Mouse (Mus musculus) adipose tissue, adult 10 weeks (tissue): ENCODE data around the gene 4933407L21Rik. TPM values are rescaled to one million over a fixed set of nuclear protein-coding genes. Genes with fewer than 3 reads are reported as not detected.

Experiments used
- polyA plus RNA-seq: library from polyadenylated mRNA; stranded (reverse); fragments of 350-450 nt; fragmentation: Illumina TruSeq; extraction: RNeasy Lipid Tissue Mini Kit (QIAGEN cat#74804); gene quantifications from one replicate; pipeline ENCODE4 v1.2.3, GENCODE M21; 2014; ENCODE audit warnings: low read depth, low replicate concordance

Gene 4933407L21Rik
- 0.83 TPM for polyA plus RNA-seq

DNA sequence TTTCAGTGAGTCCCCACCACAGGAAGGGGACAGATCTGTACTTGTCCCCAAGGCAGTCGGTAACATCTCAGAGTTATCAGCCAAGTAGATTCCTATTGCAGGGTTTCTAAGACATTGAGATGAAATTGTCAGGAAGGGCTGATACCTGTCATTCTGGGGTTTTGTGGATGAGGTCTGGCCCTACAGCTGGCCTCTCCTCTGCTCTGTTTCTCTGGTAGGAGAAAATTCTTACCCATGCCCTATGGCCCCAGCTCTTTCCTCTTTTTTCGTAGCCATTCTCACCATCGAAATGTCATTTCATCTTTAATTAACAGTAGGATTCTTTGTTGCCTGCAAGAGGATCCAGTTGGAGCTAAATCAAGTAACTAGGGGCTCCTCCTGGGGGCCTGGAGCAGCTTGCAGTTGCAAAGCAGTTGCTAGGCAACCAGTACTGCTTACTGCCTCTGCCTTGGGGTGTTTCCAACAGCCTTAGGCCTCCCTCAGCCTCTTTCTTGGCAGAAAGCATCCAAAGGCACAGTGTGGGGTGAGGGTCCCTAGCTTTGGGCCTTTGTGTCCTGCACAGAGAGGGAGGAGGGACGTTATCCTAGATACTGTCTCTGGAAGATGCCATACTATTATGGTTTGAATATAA lies at the start of gene 4933407L21Rik:
TSS of gene 4933407L21Rik (plus strand) at position 427 of the 631 bp plus-strand sequence.

DNA sequence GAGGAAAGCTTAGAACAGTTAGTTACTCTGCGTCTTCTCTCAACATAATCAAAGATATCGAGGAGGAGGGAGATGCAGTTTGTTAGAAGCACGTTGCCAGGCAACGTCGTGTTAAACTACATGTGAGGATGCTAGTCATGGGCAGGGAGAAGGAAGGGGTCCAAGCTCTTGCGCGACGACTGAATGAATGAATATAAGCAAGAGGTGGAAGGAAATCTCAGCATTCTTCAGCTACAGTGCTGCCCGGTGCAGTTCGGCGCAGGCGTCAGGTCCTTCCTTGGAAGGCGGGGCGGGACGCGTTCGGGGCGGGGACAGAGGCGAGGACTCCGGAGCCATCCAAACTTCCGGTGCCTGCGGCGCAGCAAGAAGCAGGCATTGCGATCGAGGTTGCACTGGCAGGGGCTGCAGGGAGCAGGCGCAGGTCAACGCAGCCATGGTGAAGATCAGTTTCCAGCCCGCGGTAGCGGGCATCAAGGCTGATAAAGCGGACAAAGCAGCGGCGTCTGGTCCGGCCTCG lies 34.0 kb upstream of the 4933407L21Rik start, which contains the start of gene Itm2c:
TSS of gene Itm2c (plus strand) at position 51 of the 517 bp plus-strand sequence.

DNA sequence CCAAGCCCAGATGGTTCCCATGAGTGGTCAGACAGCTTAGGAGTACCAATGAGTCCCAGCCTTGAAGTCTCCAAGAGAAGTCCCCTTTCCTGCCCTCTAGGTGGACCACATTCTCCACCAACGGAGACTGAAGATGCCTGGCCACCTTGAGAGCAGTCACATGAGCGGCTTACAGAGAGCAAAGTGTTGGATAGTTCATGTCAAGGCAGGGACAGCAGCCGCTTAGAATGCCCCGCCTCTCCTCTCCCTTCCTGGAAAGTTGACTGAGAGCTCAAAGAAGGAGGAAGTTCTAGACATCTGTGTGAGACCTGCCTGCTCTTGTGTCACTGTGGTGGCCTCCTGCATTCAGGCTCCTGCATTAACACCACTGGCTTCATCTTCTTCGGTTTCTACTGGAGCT lies 32.6 kb downstream of the 4933407L21Rik start, which contains the start of gene Gpr55:
TSS of gene Gpr55 (minus strand) at position 135 of the 400 bp plus-strand sequence.

Other genes starting within 250 kb of the 4933407L21Rik start
- 2.9 TPM for gene A630001G21Rik, start 149.8 kb upstream of the 4933407L21Rik start, polyA plus RNA-seq
- gene Cab39, start 135.0 kb upstream of the 4933407L21Rik start, polyA plus RNA-seq: 77.5 TPM
- 257 TPM for gene Itm2c, start 34.2 kb upstream of the 4933407L21Rik start, polyA plus RNA-seq
- 0.27 TPM for gene Gpr55, start 32.5 kb downstream of the 4933407L21Rik start, polyA plus RNA-seq
- gene Spata3, start 88.3 kb downstream of the 4933407L21Rik start, polyA plus RNA-seq: 41.5 TPM
- 42.1 TPM for gene 2810459M11Rik, start 117.4 kb downstream of the 4933407L21Rik start, polyA plus RNA-seq
- 83.1 TPM for gene Psmd1, start 135.9 kb downstream of the 4933407L21Rik start, polyA plus RNA-seq
- gene Htr2b, start 183.5 kb downstream of the 4933407L21Rik start, polyA plus RNA-seq: 0.14 TPM
- not detected for gene Gm21972, start 205.2 kb downstream of the 4933407L21Rik start, polyA plus RNA-seq
- gene Armc9, start 226.3 kb downstream of the 4933407L21Rik start, polyA plus RNA-seq: 10.4 TPM